Mouse (Mus musculus) intestine, embryonic 16.5 days (tissue): ENCODE results near the gene Alox12b. TPM values are rescaled to one million over a fixed set of nuclear protein-coding genes. Genes with fewer than 3 reads are reported as not detected.
A peak's percentile ranks its signal among the peaks of the same experiment; 100 is the strongest.

Source experiments
- ATAC-seq: fragments of 200-750 bp; cut with Nextera tagmentation; 2 replicates; pipeline ENCODE4 v1.8.0; 2017; ENCODE audit warnings: moderate TSS enrichment, moderate library complexity
- H3K27ac ChIP-seq: fragments of 300-500 bp; sonication (generic); 2 replicates; pipeline ENCODE4 v1.5.1; 2014; ENCODE audit warnings: mild to moderate bottlenecking, low read length
- H3K27me3 ChIP-seq: fragments of 300-500 bp; sonication (generic); replicated peaks from 2 replicates; pipeline ENCODE4 v1.6.1; 2014; ENCODE audit warnings: low read length, control low read depth, mixed read lengths; ENCODE audit not compliant: control insufficient read depth, insufficient read depth
- H3K36me3 ChIP-seq: fragments of 300-500 bp; sonication (generic); 2 replicates; pipeline ENCODE4 v1.6.1; 2014; ENCODE audit warnings: low read length, control low read depth; ENCODE audit not compliant: control insufficient read depth, insufficient read depth
- H3K4me1 ChIP-seq: fragments of 300-500 bp; sonication (generic); 2 replicates; pipeline ENCODE4 v1.6.1; 2014; ENCODE audit warnings: low read length, control low read depth, mixed read lengths; ENCODE audit not compliant: control insufficient read depth, insufficient read depth
- H3K4me2 ChIP-seq: fragments of 300-500 bp; sonication (generic); 2 replicates; pipeline ENCODE4 v1.6.1; 2014; ENCODE audit warnings: low read depth, low read length, control low read depth
- H3K4me3 ChIP-seq: fragments of 300-500 bp; sonication (generic); 2 replicates; pipeline ENCODE4 v1.5.1; 2014; ENCODE audit warnings: mild to moderate bottlenecking, low read length
- H3K9ac ChIP-seq: fragments of 300-500 bp; sonication (generic); 2 replicates; pipeline ENCODE4 v1.6.1; 2014; ENCODE audit warnings: low read depth, low read length
- H3K9me3 ChIP-seq: fragments of 300-500 bp; sonication (generic); 2 replicates; pipeline ENCODE4 v1.6.1; 2016; ENCODE audit warnings: low read length, control low read depth; ENCODE audit not compliant: control insufficient read depth
- WGBS: fragments of 180-500 bp; shearing (Covaris S2); extraction: QIAGEN DNeasy Blood & Tissue Kit; methylation state at CpG from one replicate; pipeline ENCODE4 v1.1.7; 2014; 5-methylcytosine and 5-hydroxymethylcytosine counted together
- polyA plus RNA-seq: library from polyadenylated mRNA; unstranded; fragments of >200 nt; fragmentation: Nextera tagmentation; extraction: Ambion mirVana; gene quantifications from 2 replicates; pipeline ENCODE4 v1.2.1, GENCODE M21; 2015

Alox12b gene
- polyA plus RNA-seq, 1 experiment from 2014 or later = 0.38 TPM

DNA sequence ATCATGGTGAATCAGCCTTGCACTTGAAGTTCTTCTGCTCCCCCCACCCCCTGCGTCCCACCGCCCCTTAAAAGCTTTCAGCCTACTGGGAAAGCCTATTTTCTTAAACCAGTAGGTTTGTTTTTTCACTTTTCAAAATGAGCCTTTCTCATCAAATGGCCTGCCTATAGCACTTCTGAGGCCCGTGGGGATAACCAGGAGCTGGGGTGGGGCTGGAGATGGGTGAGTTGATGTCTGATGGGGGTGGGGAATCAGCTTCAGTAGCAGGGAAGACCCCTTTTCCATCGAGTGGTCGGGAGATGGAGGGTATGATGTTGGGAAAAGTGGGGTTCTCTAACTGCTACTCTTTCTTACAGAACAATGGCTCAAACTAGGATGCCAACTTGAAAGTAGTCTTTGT is 39.9 kb upstream of the Alox12b start:
- WGBS = 54% methylated on average over 5 of the region's 5 CpGs
- no peak for ATAC-seq
- Histone ChIP-seq H3K36me3 (no peaks in the 10 kb centered on the region), H3K27ac (no peak overlapping the region), H3K27me3 (no peaks in the 10 kb centered on the region), H3K9ac (no peak overlapping the region), H3K4me3 (no peak overlapping the region), H3K4me2 (no peak overlapping the region; the same call in 1 of the 2 replicates), H3K4me1 (peaks cover 30% of the 10 kb centered on the region), H3K9me3 (no peaks in the 10 kb centered on the region)

DNA sequence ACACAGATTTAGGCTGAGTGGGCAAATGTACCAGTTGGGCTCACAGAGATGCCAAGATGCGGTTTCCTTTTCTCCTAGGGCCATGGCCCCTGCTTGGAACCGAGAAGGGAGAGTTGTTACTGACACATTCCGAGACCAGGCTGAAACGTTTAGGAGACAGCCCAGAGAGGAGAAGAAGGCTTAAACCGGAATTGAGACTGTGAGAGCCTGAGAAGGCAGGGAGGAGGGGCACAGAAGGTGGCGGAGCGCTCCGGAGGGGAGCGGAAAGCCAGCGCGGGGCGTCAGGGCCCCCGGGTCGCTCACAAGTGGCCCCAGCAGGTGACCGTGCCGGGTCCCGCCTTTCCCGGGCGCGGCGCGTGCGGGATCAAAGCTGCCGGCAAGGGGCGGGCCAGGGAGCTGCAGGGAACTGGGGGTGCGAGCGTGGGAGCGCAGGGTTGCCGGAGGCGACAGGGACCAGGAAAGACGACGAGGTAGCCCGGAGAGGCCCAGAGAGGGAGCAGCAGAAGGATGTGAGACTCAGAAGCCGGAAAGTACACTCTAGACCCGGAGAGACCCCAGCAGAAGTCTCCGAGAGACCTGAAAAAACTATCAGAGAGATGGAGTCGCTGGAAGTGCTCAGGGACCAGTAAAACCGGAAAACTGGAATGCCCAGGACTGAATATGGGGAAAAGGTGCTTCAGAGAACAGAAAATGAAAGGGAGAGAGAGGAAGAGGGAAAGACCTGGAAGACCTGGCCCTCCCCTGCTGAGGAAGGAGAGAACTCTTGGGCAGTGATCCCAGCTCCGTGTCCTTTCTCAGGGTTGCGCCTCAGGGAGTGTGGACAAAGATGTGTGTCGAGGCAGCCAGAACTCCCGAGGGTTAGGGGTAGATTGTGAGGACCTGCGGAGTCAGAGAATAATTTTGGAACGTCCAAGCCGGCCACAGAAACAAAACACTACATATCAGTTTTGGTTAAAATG is 38.8 kb upstream of the Alox12b start:
- Histone ChIP-seq H3K9ac (peak overlapping the region; percentile 83), H3K4me3 (peak overlapping the region; percentile 87), H3K27ac (peak overlapping the region; percentile 89), H3K9me3 (no peaks in the 10 kb centered on the region), H3K4me1 (peaks cover 30% of the 10 kb centered on the region), H3K4me2 (peak overlapping the region; percentile 91), H3K27me3 (no peaks in the 10 kb centered on the region), H3K36me3 (no peaks in the 10 kb centered on the region)
- under 1% methylated on average over 45 of the region's 45 CpGs for WGBS
- ATAC-seq = peak; percentile 54

DNA sequence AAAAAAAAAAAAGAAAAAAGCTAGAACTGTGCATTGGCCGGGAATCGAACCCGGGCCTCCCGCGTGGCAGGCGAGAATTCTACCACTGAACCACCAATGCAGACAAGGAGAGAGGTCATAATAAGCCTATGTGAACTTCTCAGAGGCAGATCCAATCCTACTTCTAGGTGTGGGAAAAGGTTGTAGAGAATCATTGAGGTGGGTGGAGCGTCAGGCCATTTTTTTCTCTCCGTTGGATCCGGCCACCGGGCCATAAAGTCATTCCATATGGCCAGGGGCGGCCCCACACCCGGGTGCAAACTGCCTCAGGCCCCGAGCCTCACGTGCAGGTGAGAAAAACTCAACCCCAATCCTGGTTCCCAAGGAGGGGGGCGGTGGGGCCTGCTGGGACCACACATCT is 38.0 kb upstream of the Alox12b start:
- no peak overlapping the region for H3K27ac ChIP-seq
- peak; percentile 6; the same call in 1 of the 2 replicates for ATAC-seq

DNA sequence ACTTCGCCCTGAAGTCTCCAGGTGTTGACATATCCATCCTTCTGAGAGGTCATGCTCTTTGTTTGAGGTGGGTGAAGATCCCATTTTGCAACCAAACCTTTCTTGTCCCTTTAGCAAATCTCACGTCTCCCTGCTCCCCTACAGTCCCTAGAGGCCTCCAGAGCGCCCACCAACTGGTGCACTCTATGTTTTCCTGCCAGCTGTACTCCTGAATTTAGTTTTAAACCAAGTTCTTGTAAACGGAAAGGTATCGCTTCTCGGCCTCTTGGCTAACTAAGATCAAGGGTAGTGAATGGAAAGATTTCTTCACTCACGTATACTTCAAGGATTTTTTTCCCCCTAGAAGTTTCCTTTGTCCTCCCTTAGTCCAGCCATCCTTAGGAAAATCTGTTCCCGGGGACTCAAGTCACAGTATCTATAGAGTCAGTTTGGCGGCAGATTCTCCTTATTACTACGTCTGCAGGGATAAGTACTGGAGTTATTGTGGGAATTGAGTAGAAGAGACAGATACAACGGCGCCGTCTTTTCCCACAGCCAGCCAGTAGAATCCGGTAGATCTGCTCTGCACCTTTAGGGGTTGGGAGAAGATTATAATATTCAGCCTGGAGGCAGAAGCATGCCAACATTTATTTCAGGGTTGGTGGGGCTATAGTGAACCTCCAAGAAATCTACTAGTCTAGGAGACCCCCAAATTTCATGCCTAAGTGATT is 37.2 kb upstream of the Alox12b start:
- H3K9me3 ChIP-seq = no peaks in the 10 kb centered on the region
- peak overlapping the region; percentile 82 for H3K9ac ChIP-seq
- H3K4me1 ChIP-seq = peaks cover 30% of the 10 kb centered on the region
- no peak overlapping the region for H3K27ac ChIP-seq
- no peak for ATAC-seq
- no peaks in the 10 kb centered on the region for H3K27me3 ChIP-seq
- 46% methylated on average over 14 of the region's 14 CpGs for WGBS
- peak overlapping the region; percentile 79 for H3K4me3 ChIP-seq
- H3K4me2 ChIP-seq = peak overlapping the region; percentile 91
- no peaks in the 10 kb centered on the region for H3K36me3 ChIP-seq

More for the DNA sequence above, 38.0 kb upstream of the Alox12b start:
- Histone ChIP-seq H3K9ac (peak overlapping the region; percentile 83; the same call in 1 of the 2 replicates), H3K4me1 (peaks cover 30% of the 10 kb centered on the region), H3K27me3 (no peaks in the 10 kb centered on the region), H3K9me3 (no peaks in the 10 kb centered on the region), H3K4me2 (peak overlapping the region; percentile 91), H3K4me3 (peak overlapping the region; percentile 87), H3K36me3 (no peaks in the 10 kb centered on the region)
- WGBS = 1% methylated on average over 15 of the region's 15 CpGs

DNA sequence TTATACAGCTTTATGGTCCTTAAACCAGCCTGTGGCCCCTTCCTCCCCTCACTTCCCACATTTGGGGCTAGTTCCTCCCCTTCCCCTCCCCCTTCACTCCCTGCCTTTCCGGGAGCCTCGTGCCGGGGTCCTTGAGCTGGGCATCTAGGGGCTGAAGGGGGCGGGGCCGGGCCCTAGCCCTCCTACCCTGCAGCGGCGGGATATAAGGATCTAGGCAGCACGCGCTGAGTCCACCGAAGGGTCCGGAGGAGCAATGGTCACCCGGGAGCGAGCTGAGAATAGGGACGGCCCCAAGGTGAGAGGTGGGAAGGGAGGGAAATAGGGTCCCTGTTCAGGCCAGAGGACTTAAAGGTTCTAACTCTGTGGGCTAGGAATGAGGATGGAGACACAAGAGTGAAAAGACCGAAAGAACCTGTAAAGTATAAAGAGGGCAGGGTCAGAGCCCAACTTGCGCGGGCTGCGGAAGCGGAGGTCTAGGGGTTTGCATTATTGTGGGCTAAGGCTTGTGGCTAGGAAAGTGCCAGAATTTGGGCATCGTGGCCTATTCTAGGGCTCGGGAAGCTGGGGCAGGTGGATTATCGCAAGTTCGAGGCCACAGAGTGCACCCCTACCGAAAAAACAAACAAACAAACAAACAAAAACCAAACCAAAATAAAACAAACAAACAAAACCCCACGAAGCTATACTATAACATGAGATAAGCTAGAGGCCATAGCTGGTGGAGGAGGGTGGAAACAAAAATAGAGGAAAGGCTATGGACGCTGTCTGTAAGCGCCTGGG is 36.4 kb upstream of the Alox12b start, which contains the start of gene Hes7:
Hes7 (plus strand) TSS at position 184 of the 780 bp plus-strand sequence.
- Histone ChIP-seq H3K4me2 (peak within 1 kb of the TSS; percentile 91), H3K9ac (peak within 1 kb of the TSS; percentile 82), H3K36me3 (no peaks in the 10 kb centered on the region), H3K9me3 (no peaks in the 10 kb centered on the region), H3K4me3 (peak within 1 kb of the TSS; percentile 87), H3K27me3 (no peaks in the 10 kb centered on the region), H3K27ac (peak within 1 kb of the TSS; percentile 94; the same call in 1 of the 2 replicates), H3K4me1 (peaks cover 30% of the 10 kb centered on the region)
- ATAC-seq = no peak
- WGBS = 3% methylated on average over 27 of the region's 27 CpGs

DNA sequence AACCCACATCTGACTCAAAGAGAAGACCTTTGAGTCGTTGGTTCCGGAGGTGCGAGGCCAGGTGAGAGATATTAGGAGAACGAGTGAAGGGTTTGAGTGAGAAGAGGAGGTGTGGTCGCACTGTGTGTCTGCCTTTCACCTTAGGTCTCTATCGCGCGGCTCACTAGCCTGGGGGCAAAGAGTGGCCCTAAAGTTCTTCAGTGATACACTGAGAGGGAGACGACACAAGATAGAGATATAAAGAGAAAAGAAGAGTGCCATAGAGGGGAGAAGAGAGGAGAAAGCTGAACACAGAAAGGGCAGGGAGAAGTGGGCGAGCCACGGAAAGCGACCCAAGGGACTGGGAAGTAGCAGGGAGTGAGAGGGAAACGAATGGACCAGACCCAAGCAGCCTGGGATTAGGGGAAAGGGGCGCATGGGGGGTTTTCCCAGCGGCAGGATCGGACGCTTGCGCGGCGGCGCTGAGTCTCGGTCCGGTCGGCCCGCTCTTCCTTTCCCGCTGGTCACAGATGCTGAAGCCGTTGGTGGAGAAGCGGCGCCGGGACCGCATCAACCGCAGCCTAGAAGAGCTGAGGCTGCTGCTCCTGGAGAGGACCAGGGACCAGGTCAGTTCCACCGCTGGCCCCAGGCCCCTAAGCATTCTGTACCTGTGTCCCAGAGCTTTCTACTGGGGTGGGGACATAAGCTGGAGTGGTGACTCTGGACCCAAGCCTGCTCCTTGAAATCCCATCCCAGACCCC is 35.6 kb upstream of the Alox12b start:
- ATAC-seq = no peak
- WGBS = under 1% methylated on average over 33 of the region's 33 CpGs
- Histone ChIP-seq H3K9ac (peak overlapping the region; percentile 82), H3K9me3 (no peaks in the 10 kb centered on the region), H3K4me3 (peak overlapping the region; percentile 79), H3K27me3 (no peaks in the 10 kb centered on the region), H3K4me2 (peak overlapping the region; percentile 69), H3K36me3 (no peaks in the 10 kb centered on the region), H3K27ac (peak overlapping the region; percentile 94; the same call in 1 of the 2 replicates), H3K4me1 (peaks cover 33% of the 10 kb centered on the region)

DNA sequence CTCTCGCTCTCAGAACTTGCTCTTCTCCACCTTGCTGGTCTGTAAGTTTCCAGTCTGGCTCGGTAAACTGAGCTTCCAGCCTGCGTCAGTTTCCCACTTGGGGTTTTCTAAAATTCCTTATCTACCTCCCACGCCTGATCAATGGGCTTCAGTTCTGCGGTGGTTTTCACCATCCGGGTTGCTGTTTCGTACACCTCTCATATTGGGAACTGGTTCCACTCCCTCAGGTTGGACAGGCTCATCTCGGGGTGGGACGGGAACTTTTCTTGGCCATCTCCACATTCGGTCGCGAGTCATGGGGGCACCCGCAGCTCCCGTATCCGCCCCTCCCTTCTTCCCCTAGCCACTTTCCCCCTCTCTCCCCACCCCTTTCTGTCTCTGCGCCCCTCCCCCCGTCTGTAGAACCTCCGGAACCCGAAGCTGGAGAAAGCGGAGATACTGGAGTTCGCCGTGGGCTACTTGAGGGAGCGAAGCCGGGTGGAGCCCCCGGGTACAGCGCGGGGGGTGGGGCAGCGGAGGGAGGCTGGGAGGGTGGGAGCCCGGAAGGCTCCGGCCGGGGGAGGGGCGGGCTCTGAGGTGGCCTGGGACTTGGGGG is 35.0 kb upstream of the Alox12b start:
- peak overlapping the region; percentile 94 for H3K27ac ChIP-seq
- under 1% methylated on average over 32 of the region's 32 CpGs for WGBS
- no peaks in the 10 kb centered on the region for H3K9me3 ChIP-seq
- peak overlapping the region; percentile 69 for H3K4me2 ChIP-seq
- H3K36me3 ChIP-seq = no peaks in the 10 kb centered on the region
- peak overlapping the region; percentile 79 for H3K4me3 ChIP-seq
- peaks cover 36% of the 10 kb centered on the region for H3K4me1 ChIP-seq
- H3K27me3 ChIP-seq = no peaks in the 10 kb centered on the region
- ATAC-seq = no peak
- H3K9ac ChIP-seq = peak overlapping the region; percentile 82

DNA sequence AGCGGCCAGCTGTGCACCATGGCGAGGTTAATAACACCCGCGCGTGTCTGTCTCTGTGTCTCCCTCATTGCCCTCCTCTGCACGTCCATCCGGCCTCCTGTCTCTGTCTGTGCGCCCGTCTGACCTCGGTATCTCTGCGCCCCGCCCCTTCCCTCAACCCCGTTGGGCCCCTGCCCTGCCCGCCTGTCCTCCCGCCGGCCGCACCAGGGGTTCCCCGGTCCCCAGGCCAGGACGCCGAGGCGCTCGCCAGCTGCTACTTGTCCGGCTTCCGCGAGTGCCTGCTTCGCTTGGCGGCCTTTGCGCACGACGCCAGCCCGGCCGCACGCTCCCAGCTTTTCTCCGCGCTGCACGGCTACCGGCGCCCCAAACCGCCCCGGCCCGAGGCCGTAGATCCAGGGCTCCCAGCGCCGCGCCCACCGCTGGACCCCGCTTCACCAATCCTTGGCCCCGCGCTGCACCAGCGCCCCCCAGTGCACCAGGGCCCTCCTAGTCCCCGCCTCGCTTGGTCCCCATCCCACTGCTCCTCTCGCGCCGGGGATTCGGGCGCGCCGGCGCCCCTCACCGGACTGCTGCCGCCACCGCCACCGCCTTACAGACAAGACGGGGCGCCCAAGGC is 34.3 kb upstream of the Alox12b start, which contains the start of gene 9130213A22Rik:
9130213A22Rik (minus strand) TSS at position 254 of the 616 bp plus-strand sequence.
- H3K36me3 ChIP-seq = no peaks in the 10 kb centered on the region
- ATAC-seq = peak; percentile 51
- peak within 1 kb of the TSS; percentile 69 for H3K4me2 ChIP-seq
- H3K27me3 ChIP-seq = no peaks in the 10 kb centered on the region
- no peaks in the 10 kb centered on the region for H3K9me3 ChIP-seq
- WGBS = under 1% methylated on average over 62 of the region's 66 CpGs
- H3K27ac ChIP-seq = peak within 1 kb of the TSS; percentile 94
- peak within 1 kb of the TSS; percentile 79 for H3K4me3 ChIP-seq
- peaks cover 31% of the 10 kb centered on the region for H3K4me1 ChIP-seq
- H3K9ac ChIP-seq = peak within 1 kb of the TSS; percentile 82
